Mouse (Mus musculus) olfactory bulb, adult 2 months (tissue): ENCODE data around the gene Fam78a. TPM values are rescaled to one million over a fixed set of nuclear protein-coding genes. Genes with fewer than 3 reads are reported as not detected.

Source experiments
- H3K27ac ChIP-seq: fragments of 200-500 bp; 2 replicates; pipeline ENCODE4 v1.5.1; 2012; ENCODE audit warnings: low read depth, low read length; ENCODE audit not compliant: insufficient read depth
- H3K4me1 ChIP-seq: fragments of 200-500 bp; 2 replicates; pipeline ENCODE4 v1.6.1; 2012; ENCODE audit warnings: low read length; ENCODE audit not compliant: control insufficient read depth, insufficient read depth
- H3K4me3 ChIP-seq: fragments of 200-500 bp; 2 replicates; pipeline ENCODE4 v1.5.1; 2012; ENCODE audit warnings: mild to moderate bottlenecking, low read depth, low read length, moderate library complexity; ENCODE audit not compliant: insufficient read depth
- CTCF ChIP-seq: fragments of 200-500 bp; IDR thresholded peaks from 2 replicates; pipeline ENCODE4 v1.5.1; 2012; ENCODE audit warnings: low read depth, mild to moderate bottlenecking, low read length, moderate library complexity; ENCODE audit not compliant: insufficient read depth
- POLR2A ChIP-seq: fragments of 200-500 bp; IDR thresholded peaks from 2 replicates; pipeline ENCODE4 v1.6.1; 2012; ENCODE audit warnings: mild to moderate bottlenecking, low read depth, low read length, moderate library complexity; ENCODE audit not compliant: insufficient read depth
- whole genome bisulfite sequencing: fragments of 180-500 bp; shearing (Covaris S2); methylation state at CpG from one replicate; pipeline ENCODE4 v1.1.7; 2018; 5-methylcytosine and 5-hydroxymethylcytosine counted together
- polyA plus RNA-seq: library from polyadenylated mRNA; stranded (reverse); fragments of >200 nt; gene quantifications from 2 replicates; pipeline ENCODE4 v1.2.4, GENCODE M21; 2012; ENCODE audit warnings: low replicate concordance; ENCODE audit not compliant: missing spikeins, insufficient read depth, insufficient read length

Gene Fam78a
- polyA plus RNA-seq, 1 experiment, result not detected

- Histone ChIP-seq H3K27ac (no peak overlapping the region), H3K4me3 (no peak overlapping the region), H3K4me1 (0 out of 2 replicates have a peak, but pooled peaks cover 8% of the 10 kb centered on the region)
- TF ChIP-seq POLR2A, result no peak
- no peak for TF ChIP-seq CTCF
- WGBS, result 98% methylated on average over 3 of the region's 3 CpGs
Measured at GRCm38 (mm10) chr2:32080681-32081080, 4.0 kb downstream of the Fam78a start.

- TF ChIP-seq CTCF, result no peak
- no peak for TF ChIP-seq POLR2A
- 89% methylated on average over 14 of the region's 14 CpGs for WGBS
- Histone ChIP-seq H3K27ac (no peak overlapping the region), H3K4me3 (no peak overlapping the region), H3K4me1 (0 out of 2 replicates have a peak, but pooled peaks cover 12% of the 10 kb centered on the region)
Measured at GRCm38 (mm10) chr2:32079191-32079725, 5.4 kb downstream of the Fam78a start.

GRCm38 (mm10) chr2:32078522-32078921 lies 6.1 kb downstream of the Fam78a start:
- TF ChIP-seq POLR2A (no peak), CTCF (no peak)
- WGBS, result 72% methylated on average over 8 of the region's 8 CpGs
- Histone ChIP-seq H3K4me3 (no peak overlapping the region), H3K27ac (no peak overlapping the region), H3K4me1 (0 out of 2 replicates have a peak, but pooled peaks cover 13% of the 10 kb centered on the region)

- 92% methylated on average over 10 of the region's 10 CpGs for WGBS
- Histone ChIP-seq H3K4me3 (no peak overlapping the region), H3K4me1 (0 out of 2 replicates have a peak, but pooled peaks cover 7% of the 10 kb centered on the region), H3K27ac (no peak overlapping the region)
- no peak for TF ChIP-seq POLR2A
- TF ChIP-seq CTCF, result no peak
Measured at GRCm38 (mm10) chr2:32077744-32078143, 6.9 kb downstream of the Fam78a start.

- Histone ChIP-seq H3K27ac (no peak overlapping the region), H3K4me3 (no peak overlapping the region), H3K4me1 (0 out of 2 replicates have a peak, but pooled peaks cover 7% of the 10 kb centered on the region)
- WGBS, result 73% methylated on average over 7 of the region's 7 CpGs
- TF ChIP-seq POLR2A, result no peak
- no peak for TF ChIP-seq CTCF
Measured at GRCm38 (mm10) chr2:32075368-32075767, 9.3 kb downstream of the Fam78a start.

GRCm38 (mm10) chr2:32074404-32074803 lies 10.3 kb downstream of the Fam78a start:
- Histone ChIP-seq H3K4me3 (no peak overlapping the region), H3K4me1 (0 out of 2 replicates have a peak, but pooled peaks cover 7% of the 10 kb centered on the region), H3K27ac (no peak overlapping the region)
- no peak for TF ChIP-seq CTCF
- TF ChIP-seq POLR2A, result no peak
- WGBS, result 54% methylated on average over 8 of the region's 8 CpGs

GRCm38 (mm10) chr2:32070747-32071146 lies 13.9 kb downstream of the Fam78a start:
- TF ChIP-seq POLR2A (no peak), CTCF (no peak)
- Histone ChIP-seq H3K27ac (no peak overlapping the region), H3K4me3 (no peak overlapping the region), H3K4me1 (peaks cover 11% of the 10 kb centered on the region; the same call in 1 of the 2 replicates)
- WGBS, result 95% methylated on average over 10 of the region's 10 CpGs

- 60% methylated on average over 31 of the region's 31 CpGs for WGBS
Measured at GRCm38 (mm10) chr2:32068811-32069607, 15.6 kb downstream of the Fam78a start.

GRCm38 (mm10) chr2:32066005-32066404 lies 18.7 kb downstream of the Fam78a start:
- no peak overlapping the region for H3K4me3 ChIP-seq
- TF ChIP-seq POLR2A, result no peak
- no peak for TF ChIP-seq CTCF
- WGBS, result 77% methylated on average over 4 of the region's 4 CpGs

More at GRCm38 (mm10) chr2:32068811-32069607, 15.6 kb downstream of the Fam78a start:
- Histone ChIP-seq H3K4me3 (no peak overlapping the region), H3K27ac (no peak overlapping the region), H3K4me1 (peaks cover 4% of the 10 kb centered on the region; the same call in 1 of the 2 replicates)
- TF ChIP-seq POLR2A (no peak), CTCF (no peak)

More at GRCm38 (mm10) chr2:32066005-32066404, 18.7 kb downstream of the Fam78a start:
- H3K4me1 ChIP-seq, result peaks cover 3% of the 10 kb centered on the region; the same call in 1 of the 2 replicates
- no peak overlapping the region for H3K27ac ChIP-seq
